Mouse (Mus musculus) thymus, adult 2 months (tissue): ENCODE data around the gene Glis3. TPM values are rescaled to one million over a fixed set of nuclear protein-coding genes. Genes with fewer than 3 reads are reported as not detected.

Experiments
- DNase-seq: peaks from one replicate; pipeline ENCODE4 v3.0.0; 2021
- H3K27ac ChIP-seq: fragments of 200-500 bp; 2 replicates; pipeline ENCODE4 v1.5.1; 2012; ENCODE audit warnings: low read length, control low read depth; ENCODE audit not compliant: control insufficient read depth, insufficient read depth
- H3K27me3 ChIP-seq: fragments of 200-500 bp; 2 replicates; pipeline ENCODE4 v1.6.1; 2012; ENCODE audit warnings: mild to moderate bottlenecking, low read length, moderate library complexity, mixed read lengths; ENCODE audit not compliant: control insufficient read depth, insufficient read depth
- H3K36me3 ChIP-seq: fragments of 200-500 bp; 2 replicates; pipeline ENCODE4 v1.6.1; 2012; ENCODE audit warnings: mild to moderate bottlenecking, low read length, moderate library complexity; ENCODE audit not compliant: control insufficient read depth, insufficient read depth
- H3K4me1 ChIP-seq: fragments of 200-500 bp; replicated peaks from 2 replicates; pipeline ENCODE4 v1.6.1; 2012; ENCODE audit warnings: low read length; ENCODE audit not compliant: control insufficient read depth, insufficient read depth
- H3K4me3 ChIP-seq: fragments of 200-500 bp; 2 replicates; pipeline ENCODE4 v1.5.1; 2012; ENCODE audit warnings: mild to moderate bottlenecking, low read length, control low read depth, moderate library complexity; ENCODE audit not compliant: control insufficient read depth, insufficient read depth
- CTCF ChIP-seq: fragments of 200-500 bp; IDR thresholded peaks from 2 replicates; pipeline ENCODE4 v1.5.1; 2012; ENCODE audit warnings: mild to moderate bottlenecking, control low read depth, low read length, moderate library complexity, borderline replicate concordance; ENCODE audit not compliant: control insufficient read depth, poor library complexity, insufficient read depth; ENCODE audit errors: extremely low read depth
- POLR2A ChIP-seq: fragments of 200-500 bp; IDR thresholded peaks from 2 replicates; pipeline ENCODE4 v1.6.1; 2012; ENCODE audit warnings: mild to moderate bottlenecking, low read length, control low read depth, moderate library complexity; ENCODE audit not compliant: control insufficient read depth, poor library complexity, insufficient read depth; ENCODE audit errors: extremely low read depth
- WGBS: fragments of 180-500 bp; shearing (Covaris S2); methylation state at CpG from one replicate; pipeline ENCODE4 v1.1.7; 2018; 5-methylcytosine and 5-hydroxymethylcytosine counted together
- polyA plus RNA-seq: library from polyadenylated mRNA; depleted of rRNA; stranded (reverse); fragments of >200 nt; gene quantifications from 2 replicates; pipeline ENCODE4 v1.2.3, GENCODE M21; 2012

Glis3 gene
- polyA plus RNA-seq, 1 experiment: 1.8 TPM

- Histone ChIP-seq H3K36me3 (no peaks in the 10 kb centered on the region), H3K4me3 (no peak overlapping the region), H3K4me1 (no peaks in the 10 kb centered on the region), H3K27ac (no peak overlapping the region), H3K27me3 (no peaks in the 10 kb centered on the region)
- TF ChIP-seq CTCF (no peak), POLR2A (no peak)
- no peak for DNase-seq
- WGBS: 96% methylated on average over 3 of the region's 3 CpGs
These were observed 287.0 kb downstream of the Glis3 start for GRCm38 (mm10) chr19:28392838-28393237.

GRCm38 (mm10) chr19:28390920-28391319 is 289.0 kb downstream of the Glis3 start:
- Histone ChIP-seq H3K4me1 (no peaks in the 10 kb centered on the region), H3K27me3 (no peaks in the 10 kb centered on the region), H3K27ac (no peak overlapping the region), H3K4me3 (no peak overlapping the region), H3K36me3 (no peaks in the 10 kb centered on the region)
- TF ChIP-seq CTCF (no peak), POLR2A (no peak)
- 85% methylated on average over 4 of the region's 4 CpGs for WGBS
- no peak for DNase-seq

GRCm38 (mm10) chr19:28389146-28389545 is 290.7 kb downstream of the Glis3 start:
- no peak for DNase-seq
- no peaks in the 10 kb centered on the region for H3K4me1 ChIP-seq
- H3K27ac ChIP-seq: no peak overlapping the region
- TF ChIP-seq CTCF: no peak
- TF ChIP-seq POLR2A: no peak
- no peak overlapping the region for H3K4me3 ChIP-seq
- H3K36me3 ChIP-seq: no peaks in the 10 kb centered on the region
- no peaks in the 10 kb centered on the region for H3K27me3 ChIP-seq
- WGBS: 70% methylated on average over 5 of the region's 5 CpGs

- WGBS: 96% methylated on average over 5 of the region's 5 CpGs
- H3K27ac ChIP-seq: no peak overlapping the region
- no peaks in the 10 kb centered on the region for H3K4me1 ChIP-seq
- DNase-seq: no peak
- no peak overlapping the region for H3K4me3 ChIP-seq
- H3K36me3 ChIP-seq: no peaks in the 10 kb centered on the region
- TF ChIP-seq CTCF (no peak), POLR2A (no peak)
- H3K27me3 ChIP-seq: no peaks in the 10 kb centered on the region
These were observed 296.5 kb downstream of the Glis3 start for GRCm38 (mm10) chr19:28383425-28383824.

- Histone ChIP-seq H3K4me3 (no peak overlapping the region), H3K27me3 (no peaks in the 10 kb centered on the region), H3K27ac (no peak overlapping the region), H3K36me3 (no peaks in the 10 kb centered on the region), H3K4me1 (no peaks in the 10 kb centered on the region)
- DNase-seq: no peak
- TF ChIP-seq CTCF (no peak), POLR2A (no peak)
- WGBS: 88% methylated on average over 10 of the region's 10 CpGs
These were observed 297.5 kb downstream of the Glis3 start for GRCm38 (mm10) chr19:28382168-28382911.

- Histone ChIP-seq H3K27me3 (no peaks in the 10 kb centered on the region), H3K36me3 (no peaks in the 10 kb centered on the region), H3K4me1 (no peaks in the 10 kb centered on the region), H3K4me3 (no peak overlapping the region), H3K27ac (no peak overlapping the region)
- no peak for DNase-seq
- TF ChIP-seq CTCF: no peak
- no peak for TF ChIP-seq POLR2A
- WGBS: 97% methylated on average over 9 of the region's 9 CpGs
These were observed 298.4 kb downstream of the Glis3 start for GRCm38 (mm10) chr19:28381441-28381840.

- DNase-seq: no peak
- no peak overlapping the region for H3K27ac ChIP-seq
- no peaks in the 10 kb centered on the region for H3K36me3 ChIP-seq
- H3K4me3 ChIP-seq: no peak overlapping the region
- H3K27me3 ChIP-seq: no peaks in the 10 kb centered on the region
- no peak for TF ChIP-seq POLR2A
- TF ChIP-seq CTCF: no peak
- H3K4me1 ChIP-seq: no peaks in the 10 kb centered on the region
- 94% methylated on average over 9 of the region's 9 CpGs for WGBS
These were observed 299.1 kb downstream of the Glis3 start for GRCm38 (mm10) chr19:28380691-28381262.
